Mouse (Mus musculus) testis, postnatal 14 days (tissue): Measurements from ENCODE around the gene Gnptab.
"Not testable (repeated sequence)": the region's sequence is repeated elsewhere in the genome, so short reads cannot be mapped to it uniquely, and the experiment has no call there.

ENCODE experiments used
- DNase-seq: peaks from one replicate; pipeline ENCODE4 v3.0.0; 2021; ENCODE audit warnings: low spot score

Gene Gnptab

DNA sequence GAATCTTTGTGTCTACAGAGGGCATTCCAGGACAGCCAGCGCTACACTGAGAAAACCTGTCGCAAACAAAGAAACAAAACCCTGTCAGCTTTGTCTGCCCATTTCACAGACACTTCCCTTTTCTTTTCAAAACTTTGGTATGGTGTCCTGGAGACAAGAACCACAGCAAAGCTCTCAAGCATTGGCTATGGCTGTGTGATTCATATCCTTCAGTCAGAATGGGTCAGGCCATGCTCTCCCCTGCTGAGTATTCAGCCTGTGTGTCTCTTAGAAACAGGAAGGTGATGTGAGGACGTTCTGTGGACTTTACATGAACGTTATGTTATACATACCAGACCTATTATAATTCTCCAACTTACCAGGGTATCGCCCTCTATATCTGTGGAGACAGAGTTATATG, 38.8 kb downstream of the Gnptab start:
- no peak for DNase-seq

DNA sequence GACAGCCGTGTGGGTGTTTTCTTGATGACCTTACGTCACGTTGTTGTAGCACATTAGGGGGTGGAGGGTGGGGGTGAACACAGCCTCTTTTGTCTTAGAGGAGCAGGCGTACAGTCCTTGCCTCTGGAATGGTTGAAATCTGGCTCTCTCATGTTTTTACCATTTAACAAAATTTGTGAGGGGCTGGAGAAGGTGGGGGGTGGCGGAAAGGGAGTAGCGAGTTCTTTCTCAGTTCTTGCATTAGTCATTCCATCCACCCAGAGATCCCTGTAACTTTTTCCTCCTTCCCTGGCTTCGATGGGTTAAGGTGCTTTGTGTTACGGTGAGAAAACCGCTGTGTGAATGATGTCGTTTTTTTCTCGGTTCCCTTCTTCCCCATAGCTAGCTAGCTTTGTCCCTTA, 41.2 kb downstream of the Gnptab start:
- no peak for DNase-seq

- no peak for DNase-seq
Measured at GRCm38 (mm10) chr10:88420655-88421435, 41.9 kb downstream of the Gnptab start.

GRCm38 (mm10) chr10:88426158-88426816, 47.4 kb downstream of the Gnptab start:
- peak; percentile 32 for DNase-seq

GRCm38 (mm10) chr10:88426896-88427295, 48.0 kb downstream of the Gnptab start:
- no peak for DNase-seq

DNA sequence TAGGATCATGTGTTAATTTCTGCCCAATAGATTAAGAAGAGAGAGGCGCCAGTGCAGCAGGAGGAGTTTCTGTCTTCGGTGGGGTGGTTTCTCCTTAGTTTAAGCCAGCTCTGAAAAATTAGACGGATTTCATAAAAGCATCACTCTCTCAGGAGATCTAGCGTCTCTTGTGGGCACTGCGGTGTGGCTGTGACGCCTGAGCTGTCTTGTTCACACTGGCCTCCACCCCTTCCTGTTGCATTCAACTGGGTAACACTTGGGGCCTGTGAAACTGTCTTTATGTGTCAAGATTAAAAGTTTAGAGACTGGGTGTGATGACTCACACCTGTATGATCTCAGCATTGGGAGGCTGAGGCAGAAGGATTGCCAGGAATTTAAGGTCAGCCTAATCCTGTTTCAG, 49.1 kb downstream of the Gnptab start:
- no peak for DNase-seq

GRCm38 (mm10) chr10:88441224-88441623, 62.3 kb downstream of the Gnptab start:
- DNase-seq = no peak

DNA sequence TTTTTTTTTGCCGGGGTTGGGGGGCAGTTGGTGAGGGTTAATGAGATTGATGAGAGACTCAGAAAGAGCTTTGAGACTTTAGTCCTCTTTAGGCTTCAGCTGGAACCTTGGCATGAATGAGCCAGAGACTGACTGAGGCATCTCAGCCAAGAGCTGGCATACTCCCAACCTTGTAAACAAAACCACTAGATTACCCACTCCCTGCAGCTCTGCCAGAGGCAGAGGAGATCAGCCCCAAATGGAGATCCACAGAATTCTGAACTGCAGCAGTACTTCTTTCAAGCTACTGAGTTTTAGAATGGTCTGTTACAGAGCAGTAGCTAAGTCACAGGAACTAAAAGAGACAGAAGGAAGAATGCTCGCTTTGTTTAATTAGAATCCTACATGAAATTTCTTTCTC, 72.3 kb downstream of the Gnptab start:
- DNase-seq = no peak

DNA sequence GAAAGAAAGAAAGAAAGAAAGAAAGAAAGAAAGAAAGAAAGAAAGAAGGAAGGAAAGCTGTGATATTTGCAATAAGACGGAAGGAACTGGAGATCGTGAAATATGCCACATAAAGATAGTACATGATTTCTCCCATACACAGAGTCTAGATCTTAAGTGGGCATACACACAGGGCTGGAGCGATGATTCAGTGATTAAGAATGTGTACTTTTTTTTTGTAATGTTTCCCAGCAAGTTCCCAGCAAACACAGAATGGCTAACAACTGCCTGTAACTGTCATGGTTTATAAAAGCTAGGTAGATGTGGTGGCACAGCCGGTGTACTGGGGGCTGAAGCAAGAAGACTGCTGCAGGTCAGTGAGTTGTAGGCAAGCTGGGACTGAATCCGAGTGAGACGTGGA, 73.1 kb downstream of the Gnptab start:
- no peak for DNase-seq

- DNase-seq = no peak
Measured at GRCm38 (mm10) chr10:88457816-88458215, 78.9 kb downstream of the Gnptab start.

DNA sequence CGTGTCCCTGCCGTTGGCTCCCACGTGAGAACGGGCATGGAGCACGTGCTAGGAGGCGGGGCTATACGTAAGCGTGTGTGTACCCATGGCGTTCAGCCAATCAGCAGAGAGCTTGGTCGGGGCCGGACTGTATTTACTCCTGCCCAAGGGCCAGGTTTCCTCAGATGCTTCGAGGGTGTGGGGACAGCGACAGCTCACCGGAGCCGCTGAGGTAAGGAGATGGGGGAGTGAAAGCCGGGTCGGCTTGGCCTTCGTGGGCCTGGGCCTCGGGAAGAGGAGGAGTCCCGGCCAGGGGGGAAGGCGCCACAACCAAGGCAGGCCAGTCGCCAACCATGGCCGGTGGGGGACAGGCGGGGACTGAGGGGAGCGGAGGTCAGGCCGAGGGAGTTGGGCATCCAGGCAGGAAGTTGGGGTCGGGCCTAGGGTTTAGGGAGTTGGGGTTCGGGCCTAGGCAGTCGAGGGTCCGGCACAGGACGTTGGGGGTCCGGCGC, 80.6 kb downstream of the Gnptab start, which contains the start of gene Sycp3:
TSS of gene Sycp3 (plus strand) at position 68 of the 491 bp plus-strand sequence.
- DNase-seq = peak; percentile 97

DNA sequence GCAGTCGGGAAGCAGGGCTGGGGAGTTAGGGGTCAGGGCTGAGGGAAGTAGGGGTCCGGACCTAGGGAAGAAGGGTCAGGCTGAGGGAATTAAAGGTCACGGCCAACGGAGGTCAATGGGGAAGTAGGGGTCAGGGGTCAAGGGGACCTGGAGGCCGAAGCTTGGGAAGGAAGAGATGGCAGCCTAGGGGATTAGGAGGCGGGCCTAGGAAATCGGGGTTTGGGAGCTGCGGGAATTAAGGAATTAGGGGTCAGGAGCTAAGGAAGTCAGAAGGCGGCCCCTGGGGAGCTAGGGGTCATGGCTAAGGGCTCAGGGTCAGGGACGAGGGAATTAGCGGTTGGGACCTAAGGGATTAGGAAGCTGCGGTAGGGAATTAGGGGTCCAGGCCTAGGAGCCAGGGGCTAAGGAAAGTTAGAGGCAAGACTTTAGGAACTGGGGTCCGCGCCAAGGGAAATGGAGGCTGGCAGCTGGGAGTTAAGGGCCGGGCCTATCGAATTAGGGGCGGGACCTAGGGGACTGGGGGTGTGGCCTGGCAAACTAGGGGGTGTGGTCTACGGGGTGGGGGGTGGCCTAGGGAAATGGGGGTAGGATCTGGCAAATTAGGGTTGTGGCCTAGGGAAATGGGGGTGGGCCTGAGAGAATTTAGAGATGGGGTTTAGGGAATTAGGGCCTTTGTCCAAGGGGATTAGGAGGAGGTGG, 81.3 kb downstream of the Gnptab start:
- peak; percentile 77 for DNase-seq

GRCm38 (mm10) chr10:88482866-88483265, 103.9 kb downstream of the Gnptab start:
- not testable (repeated sequence) for DNase-seq

DNA sequence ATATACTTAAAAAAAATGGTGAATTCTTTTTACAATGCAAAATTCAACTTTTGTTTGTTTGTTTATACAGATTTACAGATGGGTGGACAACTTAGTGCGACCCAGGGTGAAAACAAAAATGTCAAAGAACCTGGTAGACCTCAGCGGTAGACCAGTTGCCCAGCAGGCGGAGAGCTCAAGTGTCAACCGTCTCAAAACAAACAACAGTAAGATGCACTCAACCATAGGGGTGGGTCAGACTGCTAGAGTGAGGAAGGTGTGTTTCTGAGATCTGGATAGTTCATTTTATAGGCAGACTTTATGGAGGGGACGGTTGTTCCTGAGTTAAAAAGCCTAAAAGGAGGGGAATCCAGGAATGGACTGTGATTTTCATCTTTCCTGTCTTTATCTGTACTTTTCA, 109.7 kb downstream of the Gnptab start:
- no peak for DNase-seq

GRCm38 (mm10) chr10:88491632-88492031, 112.7 kb downstream of the Gnptab start:
- DNase-seq = no peak

GRCm38 (mm10) chr10:88492658-88493057, 113.7 kb downstream of the Gnptab start:
- DNase-seq = no peak

GRCm38 (mm10) chr10:88494959-88495587, 116.1 kb downstream of the Gnptab start:
- no peak for DNase-seq
